Mouse (Mus musculus): ENCODE measurements around the gene Rabgap1l. TPM values are rescaled to one million over a fixed set of nuclear protein-coding genes. Genes with fewer than 3 reads are reported as not detected.

The Rabgap1l gene
- polyA plus RNA-seq, 1 experiment from 2014 or later, result 12.0 TPM

- WGBS, result 93% methylated on average over 4 of the region's 4 CpGs
- H3K36me3 ChIP-seq (ENCODE audit: insufficient read depth, low read length), result no peaks in the 10 kb centered on the region
- H3K4me3 ChIP-seq (replicated peaks; ENCODE audit: low read depth, low read length), result no peak overlapping the region
- TF ChIP-seq CTCF (IDR thresholded peaks at IDR 0.05; ENCODE audit: low read depth), result no peak
- no peak overlapping the region for H3K4me2 ChIP-seq (ENCODE audit: low read length)
- H3K9me3 ChIP-seq (replicated peaks; ENCODE audit: low read length), result no peaks in the 10 kb centered on the region
- no peak overlapping the region for H3K27ac ChIP-seq
- no peaks in the 10 kb centered on the region for H3K27me3 ChIP-seq (ENCODE audit: insufficient read depth, low read length)
- DNase-seq (ENCODE audit: low spot score) (no peak), ATAC-seq (replicated peaks; ENCODE audit: low FRiP score, low read depth) (no peak)
- no peaks in the 10 kb centered on the region for H3K4me1 ChIP-seq (replicated peaks; ENCODE audit: insufficient read depth, low read length)
- H3K9ac ChIP-seq (ENCODE audit: low read depth, low read length), result no peak overlapping the region
Measured at GRCm38 (mm10) chr1:160594066-160594465, 198.9 kb downstream of the Rabgap1l start.

- WGBS, result 86% methylated on average over 4 of the region's 4 CpGs
- Histone ChIP-seq H3K9me3 (replicated peaks; ENCODE audit: low read length) (no peaks in the 10 kb centered on the region), H3K4me1 (replicated peaks; ENCODE audit: insufficient read depth, low read length) (no peaks in the 10 kb centered on the region), H3K4me3 (replicated peaks; ENCODE audit: low read depth, low read length) (no peak overlapping the region), H3K27ac (no peak overlapping the region), H3K4me2 (ENCODE audit: low read length) (no peak overlapping the region), H3K9ac (ENCODE audit: low read depth, low read length) (no peak overlapping the region), H3K27me3 (ENCODE audit: insufficient read depth, low read length) (no peaks in the 10 kb centered on the region), H3K36me3 (ENCODE audit: insufficient read depth, low read length) (no peaks in the 10 kb centered on the region)
- DNase-seq (ENCODE audit: low spot score) (no peak), ATAC-seq (replicated peaks; ENCODE audit: low FRiP score, low read depth) (no peak)
- no peak for TF ChIP-seq CTCF (IDR thresholded peaks at IDR 0.05; ENCODE audit: low read depth)
Measured at GRCm38 (mm10) chr1:160588911-160589590, 204.0 kb downstream of the Rabgap1l start.

- H3K9ac ChIP-seq (ENCODE audit: low read depth, low read length), result no peak overlapping the region
- H3K4me3 ChIP-seq (replicated peaks; ENCODE audit: low read depth, low read length), result no peak overlapping the region
- 71% methylated on average over 12 of the region's 12 CpGs for WGBS
- H3K9me3 ChIP-seq (replicated peaks; ENCODE audit: low read length), result no peaks in the 10 kb centered on the region
- H3K4me1 ChIP-seq (replicated peaks; ENCODE audit: insufficient read depth, low read length), result no peaks in the 10 kb centered on the region
- H3K27ac ChIP-seq, result no peak overlapping the region
- H3K27me3 ChIP-seq (ENCODE audit: insufficient read depth, low read length), result no peaks in the 10 kb centered on the region
- no peak overlapping the region for H3K4me2 ChIP-seq (ENCODE audit: low read length)
- no peak for TF ChIP-seq CTCF (IDR thresholded peaks at IDR 0.05; ENCODE audit: low read depth)
- no peaks in the 10 kb centered on the region for H3K36me3 ChIP-seq (ENCODE audit: insufficient read depth, low read length)
- ATAC-seq (replicated peaks; ENCODE audit: low FRiP score, low read depth), result no peak
- no peak for DNase-seq (ENCODE audit: low spot score)
Measured at GRCm38 (mm10) chr1:160579309-160580233, 213.4 kb downstream of the Rabgap1l start.

- DNase-seq (ENCODE audit: low spot score) (no peak), ATAC-seq (replicated peaks; ENCODE audit: low FRiP score, low read depth) (no peak)
- 80% methylated on average over 4 of the region's 4 CpGs for WGBS
- no peak for TF ChIP-seq CTCF (IDR thresholded peaks at IDR 0.05; ENCODE audit: low read depth)
- H3K27ac ChIP-seq, result no peak overlapping the region
- H3K36me3 ChIP-seq (ENCODE audit: insufficient read depth, low read length), result no peaks in the 10 kb centered on the region
- H3K27me3 ChIP-seq (ENCODE audit: insufficient read depth, low read length), result no peaks in the 10 kb centered on the region
- no peak overlapping the region for H3K9ac ChIP-seq (ENCODE audit: low read depth, low read length)
- H3K4me2 ChIP-seq (ENCODE audit: low read length), result no peak overlapping the region
- no peak overlapping the region for H3K4me3 ChIP-seq (replicated peaks; ENCODE audit: low read depth, low read length)
- no peaks in the 10 kb centered on the region for H3K4me1 ChIP-seq (replicated peaks; ENCODE audit: insufficient read depth, low read length)
- no peaks in the 10 kb centered on the region for H3K9me3 ChIP-seq (replicated peaks; ENCODE audit: low read length)
Measured at GRCm38 (mm10) chr1:160576124-160576523, 216.9 kb downstream of the Rabgap1l start.

- 83% methylated on average over 4 of the region's 4 CpGs for WGBS
- H3K4me1 ChIP-seq (replicated peaks; ENCODE audit: insufficient read depth, low read length), result no peaks in the 10 kb centered on the region
- no peaks in the 10 kb centered on the region for H3K36me3 ChIP-seq (ENCODE audit: insufficient read depth, low read length)
- H3K9ac ChIP-seq (ENCODE audit: low read depth, low read length), result no peak overlapping the region
- no peak overlapping the region for H3K4me3 ChIP-seq (replicated peaks; ENCODE audit: low read depth, low read length)
- no peak overlapping the region for H3K4me2 ChIP-seq (ENCODE audit: low read length)
- no peaks in the 10 kb centered on the region for H3K27me3 ChIP-seq (ENCODE audit: insufficient read depth, low read length)
- no peaks in the 10 kb centered on the region for H3K9me3 ChIP-seq (replicated peaks; ENCODE audit: low read length)
- DNase-seq (ENCODE audit: low spot score), result no peak
- no peak overlapping the region for H3K27ac ChIP-seq
- no peak for TF ChIP-seq CTCF (IDR thresholded peaks at IDR 0.05; ENCODE audit: low read depth)
- ATAC-seq (replicated peaks; ENCODE audit: low FRiP score, low read depth), result no peak
Measured at GRCm38 (mm10) chr1:160574039-160574438, 219.0 kb downstream of the Rabgap1l start.

GRCm38 (mm10) chr1:160566458-160566857 lies 226.6 kb downstream of the Rabgap1l start:
- Histone ChIP-seq H3K27me3 (ENCODE audit: insufficient read depth, low read length) (no peaks in the 10 kb centered on the region), H3K4me1 (replicated peaks; ENCODE audit: insufficient read depth, low read length) (no peaks in the 10 kb centered on the region), H3K9ac (ENCODE audit: low read depth, low read length) (no peak overlapping the region), H3K36me3 (ENCODE audit: insufficient read depth, low read length) (no peaks in the 10 kb centered on the region), H3K4me3 (replicated peaks; ENCODE audit: low read depth, low read length) (no peak overlapping the region), H3K9me3 (replicated peaks; ENCODE audit: low read length) (no peaks in the 10 kb centered on the region), H3K27ac (no peak overlapping the region), H3K4me2 (ENCODE audit: low read length) (no peak overlapping the region)
- DNase-seq (ENCODE audit: low spot score) (no peak), ATAC-seq (replicated peaks; ENCODE audit: low FRiP score, low read depth) (no peak)
- TF ChIP-seq CTCF (IDR thresholded peaks at IDR 0.05; ENCODE audit: low read depth), result no peak
- WGBS, result 38% methylated on average over 4 of the region's 4 CpGs

Data from kidney, postnatal 0 days (tissue).